Mouse (Mus musculus): ENCODE measurements around the gene Rasl12. TPM values are rescaled to one million over a fixed set of nuclear protein-coding genes. Genes with fewer than 3 reads are reported as not detected.

Rasl12 gene
- 2.0 and 2.2 TPM in 2 replicates for polyA plus RNA-seq (2015; fragmentation: Nextera tagmentation; extraction: Ambion mirVana)

GRCm38 (mm10) chr9:65398279-65398678, at the start of gene Rasl12:
Gene Rasl12 (plus strand): TSS chr9:65398506.
- peak; percentile 59 for DNase-seq (ENCODE audit: low spot score)

- no peak for DNase-seq (ENCODE audit: low spot score)
These were observed 45.1 kb upstream of the Rasl12 start for GRCm38 (mm10) chr9:65353251-65353650.

- no peak for DNase-seq (ENCODE audit: low spot score)
These were observed 41.7 kb upstream of the Rasl12 start for GRCm38 (mm10) chr9:65356561-65356960.

GRCm38 (mm10) chr9:65356971-65357370, 41.3 kb upstream of the Rasl12 start:
- DNase-seq (ENCODE audit: low spot score), result no peak

GRCm38 (mm10) chr9:65358956-65359480, 39.3 kb upstream of the Rasl12 start:
- DNase-seq (ENCODE audit: low spot score), result no peak

- DNase-seq (ENCODE audit: low spot score), result no peak
These were observed 37.5 kb upstream of the Rasl12 start, which contains the start of gene Ubap1l for GRCm38 (mm10) chr9:65360641-65361448. Gene Ubap1l (plus strand): TSS chr9:65361041.

GRCm38 (mm10) chr9:65363684-65364083, 34.6 kb upstream of the Rasl12 start:
- DNase-seq (ENCODE audit: low spot score), result no peak

- DNase-seq (ENCODE audit: low spot score), result no peak
These were observed 32.6 kb upstream of the Rasl12 start for GRCm38 (mm10) chr9:65365721-65366120.

- no peak for DNase-seq (ENCODE audit: low spot score)
These were observed 26.6 kb upstream of the Rasl12 start for GRCm38 (mm10) chr9:65371756-65372155.

GRCm38 (mm10) chr9:65372449-65372848, 25.9 kb upstream of the Rasl12 start:
- peak; percentile 49 for DNase-seq (ENCODE audit: low spot score)

- DNase-seq (ENCODE audit: low spot score), result no peak
These were observed 23.7 kb upstream of the Rasl12 start for GRCm38 (mm10) chr9:65374468-65375162.

- DNase-seq (ENCODE audit: low spot score), result no peak
These were observed 23.0 kb upstream of the Rasl12 start for GRCm38 (mm10) chr9:65375163-65375934.

- DNase-seq (ENCODE audit: low spot score), result no peak
These were observed 17.2 kb upstream of the Rasl12 start for GRCm38 (mm10) chr9:65381017-65381590.

- DNase-seq (ENCODE audit: low spot score), result no peak
These were observed 16.1 kb upstream of the Rasl12 start for GRCm38 (mm10) chr9:65382031-65382750.

GRCm38 (mm10) chr9:65382751-65383097, 15.6 kb upstream of the Rasl12 start:
- no peak for DNase-seq (ENCODE audit: low spot score)

GRCm38 (mm10) chr9:65384276-65384675, 14.0 kb upstream of the Rasl12 start:
- no peak for DNase-seq (ENCODE audit: low spot score)

GRCm38 (mm10) chr9:65386373-65387140, 11.7 kb upstream of the Rasl12 start:
- no peak for DNase-seq (ENCODE audit: low spot score)

GRCm38 (mm10) chr9:65390752-65391612, 7.3 kb upstream of the Rasl12 start:
- peak; percentile 27 for DNase-seq (ENCODE audit: low spot score)

- DNase-seq (ENCODE audit: low spot score), result no peak
These were observed 6.7 kb upstream of the Rasl12 start, which contains the start of gene Kbtbd13 for GRCm38 (mm10) chr9:65391613-65391964. Gene Kbtbd13 (minus strand): TSS chr9:65391652.
